Mouse (Mus musculus): ENCODE measurements around the gene Iqcc. TPM values are rescaled to one million over a fixed set of nuclear protein-coding genes. Genes with fewer than 3 reads are reported as not detected.
A peak's percentile ranks its signal among the peaks of the same experiment; 100 is the strongest.

Gene Iqcc
- total RNA-seq, 2 experiments from 2014 or later, result 12.7 to 14.6 TPM

DNA sequence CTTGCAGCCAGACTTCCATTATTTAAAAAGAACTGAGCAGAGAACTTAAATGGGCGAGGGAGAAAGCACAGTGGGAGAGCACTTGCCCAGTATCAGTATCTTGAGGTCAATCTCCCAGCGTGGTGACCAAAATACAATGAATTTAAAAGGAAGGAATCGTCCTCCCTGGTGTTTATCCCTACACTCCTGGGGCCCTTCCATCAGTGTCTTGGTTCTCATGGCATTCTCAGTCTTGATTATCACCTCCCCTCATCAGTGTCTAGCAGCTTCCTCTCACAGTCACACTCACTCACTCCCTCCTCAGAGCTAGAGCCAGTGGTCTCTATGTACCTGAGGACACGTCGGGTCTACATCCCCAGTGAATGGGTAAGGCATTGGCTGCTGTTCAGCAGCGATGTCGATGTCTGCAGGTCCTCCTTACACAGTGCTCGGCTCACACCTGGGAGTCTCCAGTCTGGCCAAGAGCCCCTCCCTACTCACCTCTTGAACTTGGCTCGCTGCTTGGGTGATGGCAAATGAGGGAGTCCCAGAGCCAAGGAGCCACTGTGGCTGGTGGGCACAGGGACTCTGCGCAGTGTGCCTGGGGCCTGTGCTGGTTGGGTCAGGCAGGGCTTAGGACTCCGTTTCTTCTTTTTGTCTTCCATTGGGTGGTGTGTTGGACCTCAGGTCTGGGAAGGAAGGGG, 3.4 kb upstream of the Iqcc start:
- DNase-seq, result no peak

DNA sequence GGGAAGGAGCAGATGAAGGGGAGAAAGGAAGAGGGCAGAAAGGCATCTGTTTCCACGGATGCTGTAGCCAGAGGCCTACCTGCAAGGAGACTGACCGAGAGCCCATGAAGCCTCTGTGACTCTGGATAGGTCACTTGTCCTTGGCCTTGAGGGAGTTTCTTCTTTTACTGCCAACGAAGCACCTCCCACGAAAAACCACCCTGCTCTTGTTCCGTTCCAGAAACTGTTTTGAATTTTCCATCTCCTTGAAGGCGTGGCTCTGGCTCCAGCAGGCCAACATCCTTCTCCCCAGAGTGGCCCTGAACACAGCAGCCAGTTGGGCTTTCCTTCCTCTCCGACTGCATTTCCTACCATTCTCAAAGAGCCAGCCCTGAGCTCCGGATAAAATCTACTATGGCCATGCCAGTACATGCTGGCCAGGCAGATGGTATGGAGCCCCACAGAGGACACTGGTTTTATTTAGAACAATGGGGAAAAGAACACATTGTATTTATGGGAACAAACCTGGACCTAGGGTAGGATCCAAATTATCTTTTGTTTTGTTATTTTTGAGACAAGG, 2.5 kb upstream of the Iqcc start:
- no peak for DNase-seq

DNA sequence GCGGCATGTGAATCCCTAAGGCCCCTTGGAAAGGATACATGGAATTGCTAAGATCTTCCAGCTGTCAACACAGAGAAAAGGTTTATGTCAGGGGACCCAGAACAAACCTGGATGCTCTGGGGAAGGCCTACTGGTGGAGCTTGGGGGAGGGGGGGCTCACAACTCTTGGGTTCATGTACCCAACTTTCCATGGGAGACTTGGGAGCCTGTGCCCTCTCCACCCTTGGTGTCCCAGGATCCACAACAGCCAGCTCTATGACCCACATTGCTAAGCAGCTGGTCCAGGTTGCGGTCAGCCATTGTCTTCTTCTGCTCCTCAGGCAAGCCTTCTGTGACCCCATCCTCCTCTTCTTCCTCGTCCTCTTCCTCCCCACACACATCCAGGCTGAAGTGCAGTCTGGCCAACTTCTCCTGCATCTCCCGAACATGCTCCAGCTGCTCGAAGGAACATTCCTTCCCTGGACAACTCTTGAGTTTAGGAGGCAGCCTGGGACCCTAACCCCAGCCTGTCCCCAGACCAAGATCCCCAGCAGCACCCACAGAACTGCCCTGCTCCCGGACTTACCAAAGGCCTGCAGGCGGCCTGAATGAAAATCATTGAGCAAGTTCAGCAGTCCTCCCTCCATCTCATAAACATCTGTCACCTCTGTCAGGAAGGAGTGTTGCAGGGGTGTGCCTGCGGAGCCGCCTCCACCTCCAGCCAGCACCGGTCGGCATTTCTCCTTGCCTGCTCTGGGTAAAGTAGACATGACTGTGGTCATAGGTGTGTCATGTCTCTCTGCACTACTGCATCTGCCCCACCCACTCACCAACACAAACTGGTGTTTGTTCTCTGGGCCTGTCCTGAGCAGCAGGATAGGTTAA, 1.8 kb upstream of the Iqcc start:
- DNase-seq, result no peak

DNA sequence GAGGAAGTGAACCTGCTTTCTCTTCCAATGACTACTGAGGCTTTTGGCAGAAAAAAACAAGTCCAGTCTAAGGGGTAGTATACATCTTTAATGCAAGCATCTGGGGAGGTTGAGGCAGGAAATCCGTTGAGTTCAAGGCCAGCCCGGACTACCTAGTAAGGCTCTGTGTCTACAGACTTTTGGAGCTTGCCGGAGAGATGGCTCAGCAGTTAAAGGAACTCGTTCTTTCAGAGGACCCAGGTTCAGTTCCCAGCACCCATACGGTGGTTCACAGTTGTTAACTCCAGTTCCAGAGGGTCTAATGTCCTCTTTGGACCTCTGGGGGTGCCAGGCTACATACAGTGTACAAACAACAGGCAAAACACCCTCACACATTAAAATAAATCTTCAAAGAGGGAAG, 868 bp downstream of the Iqcc start:
- no peak for DNase-seq

DNA sequence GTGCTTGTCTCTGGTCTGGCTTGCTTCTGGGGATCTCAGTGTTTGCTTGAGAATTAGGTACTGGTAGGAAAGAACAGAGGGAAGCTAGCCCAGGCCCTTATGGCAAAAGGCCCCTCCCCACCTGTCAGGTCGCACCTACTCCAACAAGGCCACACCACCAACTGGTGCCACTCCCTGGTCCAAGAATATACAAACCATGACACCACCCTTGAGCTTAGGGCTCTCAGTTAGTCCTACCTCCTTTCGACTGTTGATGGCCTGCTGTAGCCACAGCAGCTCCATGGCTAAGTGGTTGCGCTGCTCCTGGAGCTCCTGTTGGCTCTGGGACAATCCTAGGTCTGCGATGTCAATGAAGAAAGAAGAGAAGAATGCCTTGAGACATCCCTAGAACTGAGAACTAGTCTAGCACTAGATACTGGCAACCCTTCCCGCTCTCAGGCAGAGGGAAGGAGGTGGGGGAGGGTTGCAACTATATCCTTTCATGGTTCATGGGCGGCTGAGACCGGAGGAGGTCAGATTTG, 1.7 kb downstream of the Iqcc start:
- no peak for DNase-seq

DNA sequence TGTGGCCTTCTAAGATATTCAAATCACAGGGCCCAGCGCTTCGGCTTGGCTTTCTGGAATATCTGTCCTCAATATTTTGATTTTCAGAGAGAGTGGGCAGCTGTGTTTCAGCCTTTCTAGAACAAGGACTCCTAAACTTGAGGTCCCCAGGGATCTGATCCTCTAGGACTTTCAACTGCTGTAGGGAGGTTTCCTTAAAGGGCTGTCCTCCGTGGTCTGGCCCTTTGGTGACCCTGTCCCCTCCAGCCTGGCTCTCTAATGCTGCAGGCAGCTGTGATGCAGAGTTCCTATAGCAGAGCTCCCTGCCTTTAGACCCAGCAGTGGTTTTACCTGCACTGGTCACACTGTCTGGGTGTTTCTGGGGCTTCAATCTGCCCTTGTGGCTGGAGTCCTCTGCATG, 2.3 kb downstream of the Iqcc start:
- DNase-seq, result no peak

DNA sequence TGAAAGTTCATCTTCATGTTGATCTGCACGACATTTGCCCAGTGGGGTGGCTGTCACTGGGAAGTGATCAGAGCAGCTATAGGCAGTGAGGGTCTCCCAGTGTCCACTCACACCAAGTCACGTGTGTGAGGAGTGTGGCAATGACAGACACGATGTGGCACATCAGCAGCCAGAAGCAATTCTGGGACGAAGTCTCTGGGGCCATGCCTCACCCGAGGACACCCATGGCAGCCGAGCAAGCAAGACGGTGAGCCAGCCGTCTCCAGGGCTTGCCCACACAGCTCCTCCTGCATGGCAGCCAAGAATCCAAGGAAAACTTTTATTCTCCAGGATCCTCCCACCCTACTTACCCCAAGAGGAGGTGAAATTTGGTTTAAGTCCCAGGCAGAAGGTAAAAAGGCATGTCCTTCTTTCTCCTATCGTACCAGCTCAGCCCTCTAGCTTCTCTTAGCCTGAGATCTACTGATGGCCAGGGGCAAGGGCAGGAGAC, 3.1 kb downstream of the Iqcc start:
- DNase-seq, result no peak

DNA sequence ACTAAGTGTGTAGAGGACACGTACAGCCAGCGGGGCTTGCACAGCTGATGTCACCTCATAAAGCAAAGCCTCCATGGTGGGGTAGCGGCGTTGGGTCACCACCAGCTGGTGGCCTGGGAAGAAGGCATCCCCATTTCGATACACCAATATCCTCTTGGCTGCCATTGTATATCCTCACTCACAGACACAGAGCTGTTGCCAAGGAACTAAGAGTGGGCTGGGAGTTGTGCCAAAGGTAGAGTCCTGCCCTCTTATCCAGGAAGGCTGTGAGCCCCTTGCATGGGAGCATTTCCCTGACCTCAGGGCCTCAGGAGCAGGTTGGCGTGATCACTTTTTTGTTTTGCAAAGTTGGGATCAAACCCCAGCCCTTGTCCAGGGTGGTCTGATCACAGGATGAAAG, 4.8 kb downstream of the Iqcc start, which contains the start of gene Dcdc2b:
TSS of gene Dcdc2b (minus strand) at position 165 of the 400 bp plus-strand sequence.
- DNase-seq, result no peak

DNA sequence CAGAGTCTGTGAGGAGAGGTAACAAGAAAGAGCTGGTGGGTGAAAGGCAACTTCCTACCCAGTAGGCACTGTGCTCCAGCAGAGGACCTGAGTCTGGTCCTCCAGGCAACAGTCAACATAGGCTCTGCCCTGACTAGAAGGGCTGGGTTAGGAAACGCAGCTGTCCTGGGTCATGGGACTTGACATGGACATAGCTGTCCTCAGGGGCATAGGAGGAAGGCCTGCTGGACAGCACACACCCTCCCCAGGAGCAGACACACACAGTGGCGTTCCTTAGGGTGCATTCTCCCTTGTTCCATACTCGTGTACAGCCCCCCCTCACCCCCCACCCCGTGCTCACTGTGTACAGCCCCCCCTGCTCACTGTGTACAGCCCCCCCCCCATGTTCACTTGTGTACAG, 8.4 kb downstream of the Iqcc start:
- no peak for DNase-seq

DNA sequence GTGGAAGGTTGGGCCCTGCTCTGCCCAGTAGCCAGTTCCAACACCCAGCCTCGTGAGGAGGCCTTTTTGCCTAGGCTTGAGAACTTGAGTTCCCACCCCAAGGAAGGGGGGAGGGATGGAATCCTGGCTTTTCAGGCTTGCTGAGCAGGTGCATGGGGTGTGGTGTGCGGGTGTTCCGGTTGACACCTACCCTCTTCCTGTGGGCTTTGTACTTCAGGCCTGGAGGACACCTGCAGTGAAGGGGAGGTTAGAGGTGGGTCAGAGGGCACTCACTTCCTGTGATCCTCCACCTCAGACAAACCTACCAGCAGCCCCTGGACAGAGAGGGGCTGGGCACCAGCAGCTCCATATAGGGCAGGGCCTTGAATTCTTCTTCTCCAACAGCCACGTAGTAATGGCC, 8.9 kb downstream of the Iqcc start:
- no peak for DNase-seq

DNA sequence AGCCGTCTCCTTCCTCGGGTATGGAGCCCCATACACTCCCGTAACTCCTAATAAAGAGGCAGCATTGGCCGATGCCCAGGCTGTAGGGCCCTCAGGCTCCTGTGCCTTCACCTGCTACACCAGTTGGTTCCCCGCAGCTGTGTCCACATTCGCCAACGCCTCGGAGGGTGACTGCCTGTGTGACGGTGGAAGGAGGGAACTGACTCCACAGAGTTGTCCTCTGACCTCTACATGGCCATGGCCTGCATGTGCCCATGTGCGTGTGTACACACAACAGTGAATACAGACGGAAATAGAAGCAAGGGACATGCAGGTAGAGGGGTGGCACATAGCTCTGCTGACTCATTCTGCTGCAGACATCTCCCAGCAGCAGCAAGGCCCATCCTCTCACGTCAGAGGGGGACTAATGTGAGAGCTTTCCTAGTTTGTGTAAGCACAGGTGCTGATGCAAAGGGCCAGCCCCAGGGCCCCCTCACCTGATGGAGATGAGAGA, 9.7 kb downstream of the Iqcc start:
- no peak for DNase-seq

DNA sequence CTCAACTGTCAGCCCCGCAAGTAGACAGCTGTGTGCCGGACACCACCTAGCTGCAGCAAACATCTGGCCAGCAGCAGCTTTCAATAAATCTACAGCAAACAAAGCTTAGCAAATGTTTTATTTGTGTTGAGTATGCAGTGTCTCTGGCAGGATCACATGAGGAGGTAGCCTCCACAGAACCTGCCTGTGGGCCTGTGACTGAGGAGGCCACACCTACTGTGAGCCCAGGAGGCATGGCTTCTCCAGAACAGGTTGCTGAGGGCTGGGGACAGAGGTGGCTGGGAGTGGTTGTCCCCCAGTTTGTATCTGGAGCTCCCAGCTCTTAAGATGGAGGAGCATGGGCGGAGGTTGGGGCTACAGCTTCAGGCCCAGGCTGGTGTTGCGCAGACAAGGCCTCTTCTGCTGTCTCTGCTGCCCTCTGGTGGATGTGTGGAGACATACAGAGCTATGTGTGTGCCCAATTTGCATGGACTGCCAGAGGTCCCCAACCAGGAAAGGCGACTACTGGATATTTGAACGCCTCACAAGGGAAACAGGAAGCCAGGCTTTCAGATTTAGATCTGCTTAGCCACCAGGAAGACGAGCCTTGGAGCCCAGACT, 10.4 kb downstream of the Iqcc start:
- peak; percentile 77 for DNase-seq

DNA sequence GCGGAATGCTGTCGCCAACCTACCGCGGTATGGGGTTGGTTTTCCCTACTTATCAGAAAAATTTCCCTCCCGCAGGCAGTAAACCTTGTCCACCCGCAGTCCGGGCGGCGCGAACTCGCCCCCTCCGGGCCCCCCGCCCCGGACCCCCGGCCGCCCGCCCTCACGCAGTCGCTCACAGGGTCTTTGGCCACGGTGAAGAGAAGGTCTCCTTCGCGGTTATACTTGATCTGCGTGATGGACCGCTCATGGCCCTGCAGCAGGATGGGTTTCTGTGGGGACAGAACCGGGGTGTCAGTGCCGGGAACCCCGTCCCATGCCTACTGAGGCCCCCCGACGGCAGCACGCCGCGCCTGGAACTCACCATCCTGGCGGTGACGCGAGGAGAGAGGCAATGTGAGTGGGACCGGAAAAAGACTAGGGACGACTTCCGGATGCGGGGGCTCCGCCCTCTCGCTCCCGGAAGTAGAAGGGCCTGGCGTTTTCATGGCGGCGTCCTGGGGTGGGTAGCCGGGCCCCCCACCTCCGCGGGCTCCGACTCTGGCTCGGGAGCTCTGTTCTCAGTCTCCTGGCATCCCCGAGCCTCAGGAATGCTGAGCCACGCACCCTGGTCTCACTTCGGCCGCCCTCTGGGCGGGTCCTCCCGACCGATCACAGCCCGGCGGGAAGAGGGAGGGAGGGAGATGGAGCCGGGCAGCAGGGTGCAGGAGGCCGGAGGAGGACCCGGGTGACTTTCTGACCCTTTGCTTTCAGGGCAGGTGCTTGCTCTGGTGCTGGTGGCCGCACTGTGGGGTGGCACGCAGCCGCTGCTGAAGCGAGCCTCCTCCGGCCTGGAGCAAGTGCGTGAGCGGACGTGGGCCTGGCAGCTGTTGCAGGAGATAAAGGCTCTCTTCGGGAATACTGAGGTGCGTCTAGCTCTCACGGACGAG, 18.4 kb downstream of the Iqcc start, which contains the start of the genes Eif3i and Tmem234:
TSS of gene Eif3i (minus strand) at position 416 of the 926 bp plus-strand sequence.
TSS of gene Tmem234 (plus strand) at position 436 of the 926 bp plus-strand sequence.
- peak; percentile 79 for DNase-seq

DNA sequence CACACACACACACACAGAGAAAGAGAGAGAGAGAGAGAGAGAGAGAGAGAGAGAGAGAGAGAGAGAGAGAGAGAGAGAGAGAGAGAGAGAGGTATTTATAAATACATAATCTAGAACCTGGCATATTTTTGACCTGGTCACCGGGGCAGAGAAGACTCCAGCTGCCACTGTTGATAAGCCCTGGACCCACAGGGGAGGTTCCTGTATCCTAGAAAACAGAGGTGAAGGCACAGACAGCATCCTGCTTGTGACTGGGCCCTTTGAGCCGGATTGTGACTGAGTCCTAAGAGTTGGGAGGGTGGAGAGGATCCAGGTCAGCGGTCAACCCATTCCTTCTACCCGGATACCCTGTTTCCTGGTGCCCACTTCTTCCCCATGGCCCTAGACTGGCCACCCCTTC, 30.0 kb downstream of the Iqcc start:
- no peak for DNase-seq

DNA sequence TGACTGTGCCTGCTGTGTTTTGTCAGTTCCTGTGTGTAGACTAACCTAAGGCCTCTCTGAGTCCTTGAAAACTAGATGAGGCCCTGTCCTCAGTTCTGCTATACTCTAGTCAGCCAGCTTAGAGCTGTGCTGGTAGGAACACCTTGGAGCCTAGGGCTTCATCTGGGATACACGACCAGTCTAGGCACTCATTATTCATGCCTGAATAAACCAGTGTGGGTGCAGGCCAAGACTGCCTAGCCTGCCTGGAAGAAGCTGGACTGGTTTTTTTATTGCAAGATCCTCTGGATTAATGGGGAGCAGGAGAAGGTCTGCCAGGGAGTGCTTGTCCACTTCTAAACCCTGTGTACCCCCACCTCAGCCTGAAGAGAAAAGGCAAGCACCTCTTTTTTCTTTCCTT, 32.0 kb downstream of the Iqcc start:
- DNase-seq, result no peak

DNA sequence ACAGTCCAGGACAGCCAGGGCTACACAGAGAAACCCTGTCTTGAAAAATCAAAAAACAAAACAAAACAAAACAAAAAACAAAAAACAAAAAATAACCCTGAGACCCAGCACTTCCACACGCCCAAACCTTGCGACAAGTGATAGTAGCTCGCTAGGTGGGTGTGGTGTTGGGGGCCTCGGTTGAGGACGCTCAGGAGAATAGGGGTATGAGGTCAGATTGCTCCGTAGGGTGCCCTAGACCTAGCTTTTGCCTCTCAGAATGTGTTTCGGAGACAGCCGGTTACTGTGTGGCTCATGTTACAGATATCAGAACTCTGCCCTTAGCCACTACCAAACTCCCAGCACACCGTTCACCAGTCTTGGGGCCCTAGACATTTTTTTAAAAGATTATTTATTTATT, 33.1 kb downstream of the Iqcc start:
- no peak for DNase-seq

DNA sequence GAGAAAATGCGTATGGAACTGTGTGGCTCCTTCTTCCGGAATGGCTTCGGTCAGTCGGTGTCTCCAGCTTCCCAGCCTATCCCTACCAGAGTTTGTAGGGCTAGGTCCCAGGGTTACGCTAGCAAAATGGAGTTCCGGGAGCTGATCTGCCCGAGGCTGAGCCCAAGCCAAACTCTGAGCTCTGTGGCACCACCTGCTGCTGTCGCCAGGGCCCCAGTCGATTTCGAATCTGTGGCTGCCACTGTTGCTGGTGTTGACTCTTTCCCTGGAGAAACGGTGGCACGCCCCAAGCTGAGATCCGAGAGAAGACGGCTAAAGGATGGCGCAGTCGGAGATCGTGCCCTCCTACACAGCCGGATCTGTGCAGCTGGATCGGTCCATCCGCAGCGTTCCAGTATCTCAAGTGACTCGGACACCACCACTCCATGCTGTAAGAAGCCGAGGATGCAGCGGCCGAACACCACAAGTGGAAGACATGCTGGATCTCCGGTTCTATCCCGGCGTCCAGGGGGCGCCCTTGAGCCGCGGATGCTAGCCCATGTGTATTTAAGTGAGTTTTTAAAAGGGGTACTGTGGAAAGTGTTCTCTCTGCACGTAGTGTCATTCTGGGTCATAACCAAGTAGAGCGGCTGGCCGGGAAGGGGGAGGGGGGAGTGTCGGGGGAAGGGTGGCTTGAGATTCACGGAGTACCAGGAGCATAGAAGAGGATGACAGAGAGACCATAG, 33.9 kb downstream of the Iqcc start:
- DNase-seq, result peak; percentile 89

DNA sequence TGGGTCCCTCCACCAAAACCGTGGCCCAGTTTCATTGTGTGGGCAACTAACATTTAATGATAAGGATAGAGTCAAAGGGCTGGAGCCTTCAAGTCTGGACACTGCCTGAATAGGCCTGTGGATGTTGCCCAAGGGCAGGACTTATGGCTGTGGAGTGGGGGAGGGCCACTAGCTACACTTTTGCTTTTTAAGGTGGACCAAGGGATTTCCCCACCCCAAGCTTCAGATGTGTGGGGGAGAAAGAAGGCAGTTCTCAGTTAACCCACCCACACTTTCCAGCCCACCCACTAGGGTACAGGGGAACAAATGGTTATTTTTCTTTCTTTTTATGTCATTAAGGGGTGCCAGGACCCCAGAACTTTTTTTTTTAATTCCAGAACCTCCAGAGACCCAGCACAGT, 34.5 kb downstream of the Iqcc start:
- DNase-seq, result no peak

DNA sequence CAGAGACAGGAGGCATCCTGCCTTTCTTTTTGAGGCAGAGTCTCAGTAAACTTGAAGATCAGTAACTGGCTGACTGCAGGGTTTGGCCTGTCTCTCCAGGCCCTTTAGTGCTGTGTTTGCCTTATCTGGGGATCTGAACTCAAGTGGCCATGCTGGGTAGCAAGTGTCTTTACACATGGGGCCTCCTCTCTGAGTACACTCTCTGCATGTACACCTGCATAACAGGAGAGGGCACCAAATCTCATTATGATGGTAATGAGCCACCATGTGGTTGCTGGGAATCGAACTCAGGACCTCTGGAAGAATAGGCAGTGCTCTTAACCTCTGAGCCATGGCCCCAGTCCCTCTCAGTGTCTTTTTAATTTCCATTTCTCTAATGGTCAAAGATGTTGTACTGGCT, 36.6 kb downstream of the Iqcc start:
- DNase-seq, result no peak

DNA sequence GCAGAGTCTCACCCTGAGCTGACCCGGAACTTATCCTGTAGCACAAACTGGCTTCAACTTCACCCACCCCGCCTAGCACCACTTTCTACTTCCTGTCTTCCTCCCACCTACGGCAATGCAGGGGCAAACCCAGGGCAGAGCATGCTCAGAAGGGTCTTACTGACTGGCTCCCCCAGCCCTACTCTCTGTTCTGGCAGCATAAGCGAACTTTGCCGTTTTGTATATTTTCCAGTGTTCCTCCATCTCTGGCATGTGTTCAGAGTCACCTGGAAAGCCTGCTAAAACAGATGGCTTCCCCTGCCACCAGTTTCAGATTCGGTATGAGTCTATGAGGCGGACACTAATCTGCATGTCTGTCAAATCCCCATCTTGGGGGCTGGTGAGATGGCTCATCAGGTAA, 38.6 kb downstream of the Iqcc start:
- DNase-seq, result no peak
